Mouse (Mus musculus): ENCODE data around the gene S100a3. TPM values are rescaled to one million over a fixed set of nuclear protein-coding genes. Genes with fewer than 3 reads are reported as not detected.

Gene S100a3
- polyA plus RNA-seq, 1 experiment, result 1.3 TPM

- Histone ChIP-seq H3K4me1 (ENCODE audit: control insufficient read depth, insufficient read depth, low read length) (no peaks in the 10 kb centered on the region), H3K27ac (ENCODE audit: insufficient read depth, low read length) (no peak overlapping the region), H3K27me3 (ENCODE audit: control insufficient read depth, insufficient read depth, low read length) (no peaks in the 10 kb centered on the region), H3K4me3 (replicated peaks; ENCODE audit: insufficient read depth, low read depth, low read length) (no peak overlapping the region)
- DNase-seq, result no peak
- 35% methylated on average over 10 of the region's 10 CpGs for WGBS
- no peak for TF ChIP-seq POLR2A (IDR thresholded peaks at IDR 0.05; ENCODE audit: borderline replicate concordance, insufficient read depth, low read length)
- no peak for TF ChIP-seq CTCF (IDR thresholded peaks at IDR 0.05; ENCODE audit: borderline replicate concordance, insufficient read depth, low read depth, low read length)
Measured at GRCm38 (mm10) chr3:90576351-90577001, 16.1 kb downstream of the S100a3 start.

GRCm38 (mm10) chr3:90579433-90579832 is 19.1 kb downstream of the S100a3 start:
- Histone ChIP-seq H3K27ac (ENCODE audit: insufficient read depth, low read length) (no peak overlapping the region), H3K4me3 (replicated peaks; ENCODE audit: insufficient read depth, low read depth, low read length) (no peak overlapping the region), H3K27me3 (ENCODE audit: control insufficient read depth, insufficient read depth, low read length) (no peaks in the 10 kb centered on the region), H3K4me1 (ENCODE audit: control insufficient read depth, insufficient read depth, low read length) (no peaks in the 10 kb centered on the region)
- WGBS, result 44% methylated on average over 7 of the region's 7 CpGs
- no peak for DNase-seq
- TF ChIP-seq CTCF (IDR thresholded peaks at IDR 0.05; ENCODE audit: borderline replicate concordance, insufficient read depth, low read depth, low read length) (no peak), POLR2A (IDR thresholded peaks at IDR 0.05; ENCODE audit: borderline replicate concordance, insufficient read depth, low read length) (no peak)

GRCm38 (mm10) chr3:90581141-90581540 is 20.8 kb downstream of the S100a3 start:
- Histone ChIP-seq H3K4me1 (ENCODE audit: control insufficient read depth, insufficient read depth, low read length) (no peaks in the 10 kb centered on the region; the same call in 1 of the 2 replicates), H3K27ac (ENCODE audit: insufficient read depth, low read length) (no peak overlapping the region), H3K4me3 (replicated peaks; ENCODE audit: insufficient read depth, low read depth, low read length) (no peak overlapping the region), H3K27me3 (ENCODE audit: control insufficient read depth, insufficient read depth, low read length) (no peaks in the 10 kb centered on the region)
- DNase-seq, result no peak
- 98% methylated on average over 5 of the region's 5 CpGs for WGBS
- TF ChIP-seq POLR2A (IDR thresholded peaks at IDR 0.05; ENCODE audit: borderline replicate concordance, insufficient read depth, low read length), result no peak
- no peak for TF ChIP-seq CTCF (IDR thresholded peaks at IDR 0.05; ENCODE audit: borderline replicate concordance, insufficient read depth, low read depth, low read length)

GRCm38 (mm10) chr3:90582156-90582555 is 21.8 kb downstream of the S100a3 start:
- WGBS, result 100% methylated on average over 1 of the region's 1 CpGs
- no peak for DNase-seq
- no peak for TF ChIP-seq CTCF (IDR thresholded peaks at IDR 0.05; ENCODE audit: borderline replicate concordance, insufficient read depth, low read depth, low read length)
- TF ChIP-seq POLR2A (IDR thresholded peaks at IDR 0.05; ENCODE audit: borderline replicate concordance, insufficient read depth, low read length), result no peak

GRCm38 (mm10) chr3:90582556-90582955 is 22.2 kb downstream of the S100a3 start:
- Histone ChIP-seq H3K27me3 (ENCODE audit: control insufficient read depth, insufficient read depth, low read length) (no peaks in the 10 kb centered on the region), H3K4me1 (ENCODE audit: control insufficient read depth, insufficient read depth, low read length) (no peaks in the 10 kb centered on the region; the same call in 1 of the 2 replicates), H3K27ac (ENCODE audit: insufficient read depth, low read length) (no peak overlapping the region), H3K4me3 (replicated peaks; ENCODE audit: insufficient read depth, low read depth, low read length) (no peak overlapping the region)
- TF ChIP-seq CTCF (IDR thresholded peaks at IDR 0.05; ENCODE audit: borderline replicate concordance, insufficient read depth, low read depth, low read length), result no peak
- TF ChIP-seq POLR2A (IDR thresholded peaks at IDR 0.05; ENCODE audit: borderline replicate concordance, insufficient read depth, low read length), result no peak
- 89% methylated on average over 4 of the region's 4 CpGs for WGBS
- no peak for DNase-seq

More at GRCm38 (mm10) chr3:90582156-90582555, 21.8 kb downstream of the S100a3 start:
- no peak overlapping the region for H3K27ac ChIP-seq (ENCODE audit: insufficient read depth, low read length)
- no peaks in the 10 kb centered on the region; the same call in 1 of the 2 replicates for H3K4me1 ChIP-seq (ENCODE audit: control insufficient read depth, insufficient read depth, low read length)
- no peak overlapping the region for H3K4me3 ChIP-seq (replicated peaks; ENCODE audit: insufficient read depth, low read depth, low read length)
- H3K27me3 ChIP-seq (ENCODE audit: control insufficient read depth, insufficient read depth, low read length), result no peaks in the 10 kb centered on the region

- H3K27me3 ChIP-seq (ENCODE audit: control insufficient read depth, insufficient read depth, low read length), result no peaks in the 10 kb centered on the region
- no peaks in the 10 kb centered on the region; the same call in 1 of the 2 replicates for H3K4me1 ChIP-seq (ENCODE audit: control insufficient read depth, insufficient read depth, low read length)
- WGBS, result 18% methylated on average over 3 of the region's 3 CpGs
- peak in 1 of 2 experiments; percentile 8 for DNase-seq
- TF ChIP-seq POLR2A (IDR thresholded peaks at IDR 0.05; ENCODE audit: borderline replicate concordance, insufficient read depth, low read length) (no peak), CTCF (IDR thresholded peaks at IDR 0.05; ENCODE audit: borderline replicate concordance, insufficient read depth, low read depth, low read length) (no peak)
- no peak overlapping the region for H3K4me3 ChIP-seq (replicated peaks; ENCODE audit: insufficient read depth, low read depth, low read length)
- no peak overlapping the region for H3K27ac ChIP-seq (ENCODE audit: insufficient read depth, low read length)
Measured at GRCm38 (mm10) chr3:90583893-90584292, 23.5 kb downstream of the S100a3 start.

GRCm38 (mm10) chr3:90585595-90585994 is 25.2 kb downstream of the S100a3 start:
- Histone ChIP-seq H3K27me3 (ENCODE audit: control insufficient read depth, insufficient read depth, low read length) (no peaks in the 10 kb centered on the region), H3K4me3 (replicated peaks; ENCODE audit: insufficient read depth, low read depth, low read length) (no peak overlapping the region), H3K4me1 (ENCODE audit: control insufficient read depth, insufficient read depth, low read length) (no peaks in the 10 kb centered on the region; the same call in 1 of the 2 replicates), H3K27ac (ENCODE audit: insufficient read depth, low read length) (no peak overlapping the region)
- 31% methylated on average over 5 of the region's 5 CpGs for WGBS
- TF ChIP-seq CTCF (IDR thresholded peaks at IDR 0.05; ENCODE audit: borderline replicate concordance, insufficient read depth, low read depth, low read length) (peak; percentile 63), POLR2A (IDR thresholded peaks at IDR 0.05; ENCODE audit: borderline replicate concordance, insufficient read depth, low read length) (no peak)
- DNase-seq, result peak; percentile 33 to 38

GRCm38 (mm10) chr3:90586016-90586643 is 25.8 kb downstream of the S100a3 start:
- Histone ChIP-seq H3K27ac (ENCODE audit: insufficient read depth, low read length) (no peak overlapping the region), H3K4me1 (ENCODE audit: control insufficient read depth, insufficient read depth, low read length) (no peaks in the 10 kb centered on the region; the same call in 1 of the 2 replicates), H3K27me3 (ENCODE audit: control insufficient read depth, insufficient read depth, low read length) (no peaks in the 10 kb centered on the region), H3K4me3 (replicated peaks; ENCODE audit: insufficient read depth, low read depth, low read length) (no peak overlapping the region)
- TF ChIP-seq POLR2A (IDR thresholded peaks at IDR 0.05; ENCODE audit: borderline replicate concordance, insufficient read depth, low read length), result no peak
- no peak for TF ChIP-seq CTCF (IDR thresholded peaks at IDR 0.05; ENCODE audit: borderline replicate concordance, insufficient read depth, low read depth, low read length)
- 84% methylated on average over 15 of the region's 15 CpGs for WGBS
- no peak for DNase-seq
